Mouse (Mus musculus) liver, adult 2 months (tissue): ENCODE data around the gene Alox5ap.

Source experiments
- CTCF ChIP-seq: fragments of 200-500 bp; IDR thresholded peaks from 2 replicates; pipeline ENCODE4 v1.5.1; 2011; ENCODE audit warnings: low read depth, low read length, control low read depth
- POLR2A ChIP-seq: fragments of 200-500 bp; IDR thresholded peaks from 2 replicates; pipeline ENCODE4 v1.6.1; 2011; ENCODE audit warnings: low read length, control low read depth; ENCODE audit not compliant: insufficient read depth; ENCODE audit errors: extremely low read depth

DNA sequence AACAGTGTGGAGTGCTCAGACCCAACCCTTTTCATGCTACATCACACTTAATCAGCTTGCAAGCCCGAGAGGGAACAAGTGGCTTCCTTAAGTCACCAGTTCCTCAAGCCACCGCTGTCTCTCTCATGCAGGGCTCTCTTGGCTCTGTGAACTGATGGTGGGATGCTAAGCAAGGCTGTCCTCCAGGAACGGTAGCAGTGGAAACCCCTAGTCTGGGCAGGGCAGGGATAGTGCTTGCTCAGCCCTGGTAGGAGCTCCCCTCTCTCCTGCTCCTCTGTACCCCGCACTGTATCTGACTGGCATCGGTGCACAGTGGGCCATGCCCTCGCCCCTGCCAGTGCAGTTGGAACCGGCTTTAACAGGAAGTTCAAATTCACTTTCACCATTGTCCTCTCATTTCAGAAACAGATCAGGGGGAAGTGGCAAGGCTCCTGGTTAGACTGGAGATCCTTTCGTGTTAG is 2.2 kb downstream of the Alox5ap start:
- no peak for TF ChIP-seq POLR2A
- no peak for TF ChIP-seq CTCF
